Mouse (Mus musculus) kidney, adult 2 months (tissue): ENCODE measurements around the gene Donson.

Experiments used
- CTCF ChIP-seq: fragments of 200-500 bp; conservative IDR thresholded peaks from 2 replicates; pipeline ENCODE4 v1.5.1; 2011; ENCODE audit warnings: low read depth, mild to moderate bottlenecking, control low read depth, low read length, moderate library complexity, mixed read lengths; ENCODE audit not compliant: insufficient read depth, insufficient read length
- POLR2A ChIP-seq: fragments of 200-500 bp; IDR thresholded peaks from one replicate; pipeline ENCODE4 v1.6.1; 2011; ENCODE audit warnings: low read depth, low read length, control low read depth

GRCm38 (mm10) chr16:91729821-91730441 is 41.4 kb upstream of the Donson start:
- TF ChIP-seq CTCF, result no peak
- TF ChIP-seq POLR2A, result no peak
